Mouse (Mus musculus) embryo, embryonic 10.5 days (tissue): ENCODE data around the gene Lcmt2.
"Not testable (repeated sequence)": the region's sequence is repeated elsewhere in the genome, so short reads cannot be mapped to it uniquely, and the experiment has no call there.

ENCODE experiments used
- DNase-seq: peaks from one replicate; pipeline ENCODE4 v3.0.0-alpha.2; 2015; ENCODE audit warnings: low spot score

Gene Lcmt2

DNA sequence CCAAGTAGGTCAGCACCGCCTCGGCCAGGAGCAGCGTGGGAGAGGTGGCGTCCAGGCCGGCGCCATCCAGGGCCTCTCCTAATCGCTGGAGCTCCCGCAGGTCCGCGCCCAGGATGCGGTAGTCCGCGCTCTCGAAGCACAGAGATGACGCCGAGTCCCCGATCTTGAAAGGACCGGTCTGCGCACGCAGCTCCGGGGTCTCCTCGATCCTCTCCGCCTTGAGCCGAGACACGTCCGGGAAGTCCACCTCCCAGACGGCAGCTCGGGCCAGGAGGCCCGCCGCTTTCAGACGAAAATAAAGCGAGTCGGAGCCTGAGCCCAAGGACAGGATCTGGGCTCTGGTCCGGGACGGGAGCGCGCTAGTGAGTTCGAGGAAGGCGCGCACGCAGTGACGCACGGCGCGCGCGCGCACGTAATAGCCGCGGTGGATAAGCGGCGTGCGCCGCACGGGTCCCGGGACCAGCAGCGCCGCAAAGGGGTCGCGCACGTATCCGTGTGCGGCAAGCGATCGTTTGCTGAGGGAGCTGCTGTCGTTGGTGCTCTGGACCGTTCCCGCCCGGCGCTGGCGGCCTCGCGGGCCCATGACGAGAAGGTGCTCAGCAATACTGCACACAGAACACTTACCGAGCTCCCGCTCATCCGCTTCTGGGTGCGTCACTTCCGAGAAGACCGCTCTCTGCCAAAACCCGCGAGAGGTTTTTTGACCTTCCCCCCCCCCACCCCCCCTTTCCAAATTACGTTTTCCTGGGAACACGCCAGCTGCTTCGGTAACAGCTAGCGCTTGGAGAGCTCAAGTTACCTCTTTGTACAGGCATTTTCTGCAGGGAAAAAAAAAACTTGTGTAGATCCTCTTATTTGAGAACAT lies at the start of gene Lcmt2, which contains the start of gene Adal:
Gene Lcmt2, minus strand, starts transcription at position 636 of the 865 bp plus-strand sequence.
Gene Adal, plus strand, starts transcription at position 411 of the 865 bp plus-strand sequence.
- peak; percentile 94 for DNase-seq

DNA sequence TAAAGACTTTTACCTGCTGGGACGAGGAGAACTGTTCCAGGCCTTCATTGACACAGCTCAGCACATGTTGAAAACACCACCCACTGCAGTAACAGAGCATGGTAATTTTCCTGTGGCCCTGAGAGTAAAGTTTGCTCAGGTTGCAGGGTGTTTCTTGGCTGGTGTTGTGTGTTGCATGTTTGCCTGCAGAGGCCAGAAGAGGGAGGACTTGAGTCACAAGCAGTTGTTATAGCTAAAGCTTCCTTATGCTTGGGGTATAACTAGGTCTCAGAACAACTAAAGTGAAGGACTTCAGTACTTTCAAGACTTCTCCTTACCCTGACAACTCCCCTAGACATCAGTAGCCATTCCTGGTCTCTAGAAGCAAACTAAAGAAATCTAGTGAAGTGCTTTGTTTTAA lies 48.1 kb upstream of the Lcmt2 start:
- DNase-seq: no peak

DNA sequence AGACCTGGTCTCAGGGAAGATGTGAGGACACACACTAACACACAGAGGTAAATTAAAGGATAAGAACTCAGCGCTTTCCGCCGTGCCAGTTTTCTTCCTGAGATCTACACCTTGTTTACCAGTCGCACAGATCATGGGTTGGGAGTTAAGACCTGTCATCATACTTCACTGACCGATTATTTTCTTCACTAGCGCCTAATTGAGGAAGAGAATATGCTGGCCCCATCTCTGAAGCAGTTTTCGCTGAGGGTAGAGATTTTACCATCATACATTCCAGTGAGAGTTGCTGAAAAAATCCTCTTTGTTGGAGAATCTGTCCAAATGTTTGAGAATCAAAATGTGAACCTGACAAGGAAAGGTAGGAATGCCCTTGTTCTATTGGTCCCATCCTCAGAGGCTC lies 43.7 kb upstream of the Lcmt2 start:
- DNase-seq: no peak

DNA sequence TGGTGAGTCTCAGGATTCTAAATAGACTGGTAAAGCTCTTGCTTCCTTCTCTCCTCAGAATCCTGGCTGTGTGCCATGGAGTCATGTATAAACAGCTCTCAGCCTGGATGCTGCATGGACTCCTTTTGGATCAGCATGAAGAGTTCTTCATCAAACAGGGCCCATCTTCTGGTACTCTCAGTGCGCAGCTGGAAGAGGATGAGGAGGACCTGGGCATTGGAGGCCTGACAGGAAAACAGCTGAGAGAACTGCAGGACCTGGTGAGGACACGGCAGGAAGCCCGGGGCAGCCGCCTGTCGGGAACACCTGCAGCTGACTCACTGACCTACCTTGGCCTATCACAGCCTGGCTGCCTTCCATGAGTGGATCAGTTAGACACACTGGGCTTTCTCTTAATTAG lies 43.0 kb upstream of the Lcmt2 start:
- no peak for DNase-seq

DNA sequence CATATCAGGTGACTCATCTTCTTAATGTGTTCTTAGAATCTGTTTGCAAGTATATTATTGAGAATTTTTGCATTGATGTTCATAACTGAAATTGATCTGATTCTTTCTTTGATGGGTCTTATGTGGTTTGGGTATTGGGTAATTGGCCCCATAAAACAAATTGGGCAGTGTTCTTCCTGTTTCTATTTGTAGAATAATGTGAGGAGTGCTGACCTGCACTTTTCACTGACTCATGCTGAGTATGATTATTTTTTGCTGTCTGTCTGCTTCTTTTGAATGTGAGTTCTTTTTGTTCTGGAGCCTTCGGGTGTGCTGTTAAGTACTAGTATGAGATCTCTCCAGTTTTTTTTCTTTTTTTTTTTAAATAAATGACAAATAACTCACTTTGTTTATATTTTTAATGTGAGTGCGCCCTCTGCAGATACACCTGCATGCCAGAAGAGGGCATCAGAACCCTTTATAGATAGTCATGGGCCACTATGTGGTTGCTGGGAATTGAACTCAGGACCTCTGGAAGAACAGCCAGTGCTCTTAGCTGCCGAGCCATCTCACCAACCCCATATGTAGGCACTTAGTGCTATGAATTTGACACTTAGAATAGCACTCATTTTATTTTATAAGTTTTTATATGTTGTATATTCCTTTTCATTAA lies 38.5 kb upstream of the Lcmt2 start:
- DNase-seq: no peak

DNA sequence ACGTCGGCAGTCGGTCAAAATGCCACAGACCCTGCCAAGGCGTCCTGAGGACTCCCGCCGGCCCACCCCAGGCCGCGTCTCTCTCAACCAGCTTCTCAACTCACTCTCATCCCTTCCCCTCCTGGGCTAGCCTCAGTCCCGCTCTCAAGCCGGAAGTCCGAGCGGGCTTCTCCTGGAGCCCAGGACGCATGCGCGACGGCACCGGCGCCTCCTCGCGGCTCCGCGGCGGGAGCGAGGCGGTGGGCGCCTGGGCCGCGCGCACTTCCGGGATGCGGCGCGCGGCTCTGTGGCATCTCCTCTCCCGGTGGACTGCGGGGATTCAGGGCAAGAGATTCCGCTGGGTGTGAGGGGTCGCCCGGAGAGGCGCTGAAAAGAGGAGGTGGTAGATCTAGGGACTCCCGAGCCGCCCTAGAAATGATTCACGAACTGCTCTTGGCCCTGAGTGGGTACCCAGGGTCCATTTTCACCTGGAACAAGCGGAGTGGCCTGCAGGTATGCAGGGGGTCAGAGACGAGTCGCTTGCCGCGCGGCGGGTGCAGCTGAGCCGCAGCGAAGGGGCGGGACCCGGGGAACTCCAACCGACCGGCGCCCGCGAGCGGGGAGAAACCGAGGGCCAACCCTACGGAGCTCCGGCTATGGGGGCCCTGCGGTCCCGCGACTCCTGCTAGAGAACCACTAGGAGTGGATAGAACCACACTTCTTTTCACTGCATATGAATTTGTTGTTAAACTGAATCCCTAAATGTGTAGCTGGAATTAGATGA lies 30.7 kb upstream of the Lcmt2 start, which contains the start of gene Zscan29:
Gene Zscan29, minus strand, starts transcription at position 146 of the 763 bp plus-strand sequence.
- peak; percentile 95 for DNase-seq

DNA sequence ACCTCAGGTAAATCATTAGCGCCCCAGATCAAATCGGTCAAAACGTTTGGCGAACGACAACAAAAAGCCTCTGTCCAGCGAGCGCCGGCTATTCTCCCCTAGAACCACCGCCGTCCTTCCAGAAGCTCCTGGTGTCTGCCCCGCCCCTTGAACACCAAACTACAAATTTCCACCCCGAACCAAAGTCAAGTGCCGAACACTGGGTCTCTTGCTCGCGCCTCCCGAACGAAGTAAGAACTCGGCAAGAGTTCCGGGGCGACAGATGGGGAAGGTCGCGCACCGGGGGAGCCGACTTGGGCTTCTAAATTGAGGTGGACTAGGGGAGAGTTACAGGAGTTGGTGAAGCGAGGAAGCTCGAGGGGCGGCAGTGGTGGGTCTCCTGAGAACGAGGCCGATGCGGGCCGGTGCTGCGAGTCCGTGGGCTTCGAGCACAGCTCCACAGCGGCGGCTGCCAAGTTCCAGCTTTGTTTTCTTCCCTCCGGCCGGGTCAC lies 30.1 kb upstream of the Lcmt2 start, which contains the start of gene Tubgcp4:
Gene Tubgcp4, plus strand, starts transcription at position 174 of the 491 bp plus-strand sequence.
- peak; percentile 66 for DNase-seq

DNA sequence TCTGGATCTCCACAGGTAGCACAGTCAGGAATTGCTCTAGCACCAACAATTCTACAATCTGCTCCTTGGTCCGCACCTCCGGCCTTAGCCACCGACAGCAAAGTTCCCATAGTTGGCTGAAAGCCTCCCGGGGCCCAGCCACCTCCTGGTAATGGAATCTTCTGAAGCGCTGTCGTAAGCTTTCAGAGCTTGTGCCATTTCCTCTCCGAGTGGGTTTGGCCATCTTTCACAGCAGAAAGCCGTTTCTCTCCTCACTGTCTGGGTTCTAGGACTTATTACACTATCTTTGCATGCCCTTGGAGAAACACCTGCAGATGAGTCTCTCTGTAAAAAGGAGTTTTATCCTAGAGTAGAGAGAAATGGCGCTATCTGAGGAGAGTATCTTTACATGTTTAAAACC lies 29.4 kb upstream of the Lcmt2 start:
- DNase-seq: peak; percentile 40

DNA sequence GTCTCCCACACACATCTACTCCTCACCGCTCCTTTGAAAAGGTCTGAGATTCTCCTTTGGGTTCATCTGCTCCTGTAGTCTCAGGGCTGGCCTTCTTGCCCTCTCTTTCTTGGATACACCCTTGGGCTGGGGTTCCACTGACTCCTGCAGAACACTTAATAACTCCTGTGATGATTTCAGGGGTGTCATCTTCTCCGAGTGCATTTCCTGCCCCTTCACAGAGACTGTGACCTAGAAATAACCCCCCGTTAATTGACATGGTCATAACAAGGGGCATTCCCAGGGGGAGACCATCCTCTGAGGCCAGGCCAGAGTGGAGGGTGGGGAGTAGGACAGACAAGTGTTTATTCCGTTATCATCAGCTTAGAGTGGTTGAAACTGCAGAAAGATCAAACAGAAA lies 28.7 kb upstream of the Lcmt2 start:
- DNase-seq: no peak

DNA sequence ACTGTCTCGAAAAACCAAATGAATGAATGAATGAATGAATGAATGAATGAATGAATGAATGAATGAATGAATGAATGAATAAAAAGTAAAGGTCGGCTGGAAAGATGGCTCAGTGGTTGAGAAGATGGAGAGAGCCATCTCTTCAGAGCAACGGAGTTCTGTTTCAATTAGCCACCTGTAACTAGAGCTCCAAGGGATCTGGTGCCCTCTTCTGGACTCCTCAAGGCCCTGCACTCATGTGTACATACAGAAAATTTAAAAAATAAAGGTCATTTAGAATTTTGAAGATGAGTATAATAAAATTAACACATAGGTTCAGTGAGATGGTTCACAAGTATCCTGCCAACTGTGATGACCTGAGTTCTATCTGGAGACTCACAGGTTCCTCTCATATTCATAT lies 12.6 kb upstream of the Lcmt2 start:
- peak; percentile 21 for DNase-seq

DNA sequence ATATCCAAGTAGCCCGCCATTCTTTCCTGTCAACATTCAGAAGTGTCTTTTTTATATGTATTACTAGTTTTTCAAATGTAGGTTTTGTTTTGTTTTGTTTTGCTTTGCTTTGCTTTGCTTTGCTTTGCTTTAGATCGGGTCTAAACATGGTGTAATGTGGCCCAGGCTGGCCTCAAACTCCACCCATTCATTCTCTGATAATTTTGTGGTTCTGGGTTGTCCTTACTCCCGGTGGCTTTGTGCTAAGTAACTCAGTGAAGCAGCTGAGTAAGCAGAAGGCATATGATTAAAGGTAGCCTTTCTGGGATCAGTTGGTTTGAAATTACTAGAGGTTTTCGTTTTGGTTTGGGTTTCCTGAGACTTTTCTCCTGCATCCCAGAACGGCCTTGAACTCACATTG lies 9.2 kb upstream of the Lcmt2 start:
- no peak for DNase-seq

DNA sequence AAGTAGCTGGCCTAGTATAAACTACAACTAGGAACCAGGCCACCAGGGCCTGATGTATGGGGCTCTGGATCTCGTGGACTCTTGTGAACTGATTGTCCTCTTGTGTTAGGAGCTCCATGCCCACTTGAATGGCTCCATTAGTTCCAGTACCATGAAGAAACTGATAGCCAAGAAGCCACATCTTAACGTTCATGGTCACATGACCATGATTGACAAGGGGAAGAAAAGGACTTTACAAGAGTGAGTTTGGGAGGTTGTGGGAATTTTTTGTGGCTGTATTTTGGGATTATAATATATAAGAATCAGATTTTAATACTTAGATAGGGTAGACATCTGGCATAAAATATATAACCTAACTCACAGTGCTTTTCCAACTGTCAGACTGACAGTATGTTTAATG lies 2.0 kb upstream of the Lcmt2 start:
- DNase-seq: no peak

DNA sequence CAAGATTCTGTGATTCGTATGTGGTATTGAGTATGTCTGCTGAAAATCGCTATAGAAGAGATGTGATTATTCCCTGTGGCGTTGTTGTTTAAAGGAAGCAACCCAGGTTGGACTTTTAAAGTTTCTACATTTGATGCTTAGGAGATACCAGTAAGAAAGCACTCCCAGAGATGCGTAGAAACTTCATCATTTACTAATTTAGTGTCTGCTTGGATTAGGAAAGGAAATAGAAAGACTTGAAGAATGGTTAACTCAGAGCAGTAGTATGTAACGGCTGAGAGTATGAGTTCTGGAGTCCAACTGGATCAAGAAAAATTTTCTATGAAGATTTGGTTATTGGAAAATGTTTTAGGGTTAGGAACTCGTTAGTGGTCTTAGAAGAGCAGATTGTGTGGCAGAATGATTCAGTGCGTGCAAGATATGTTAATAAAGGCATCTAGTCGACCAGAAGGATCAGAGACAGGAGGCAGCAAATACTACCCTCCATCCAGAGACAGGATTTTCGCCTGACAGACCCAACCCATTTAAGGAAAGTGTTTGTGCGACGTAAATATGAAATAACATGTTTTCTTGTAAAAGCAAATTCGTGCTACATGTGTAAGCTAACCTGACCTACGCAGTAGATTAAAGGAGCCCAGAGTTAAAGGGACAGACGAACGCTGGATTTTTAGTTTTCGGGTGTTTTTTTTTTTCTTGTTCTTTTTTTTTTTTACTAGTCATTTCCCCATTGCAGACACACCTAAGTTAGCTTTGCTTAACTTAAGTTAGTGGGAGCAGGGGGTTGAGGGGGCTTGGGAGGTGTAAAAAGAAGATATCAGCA lies 973 bp upstream of the Lcmt2 start:
- no peak for DNase-seq

DNA sequence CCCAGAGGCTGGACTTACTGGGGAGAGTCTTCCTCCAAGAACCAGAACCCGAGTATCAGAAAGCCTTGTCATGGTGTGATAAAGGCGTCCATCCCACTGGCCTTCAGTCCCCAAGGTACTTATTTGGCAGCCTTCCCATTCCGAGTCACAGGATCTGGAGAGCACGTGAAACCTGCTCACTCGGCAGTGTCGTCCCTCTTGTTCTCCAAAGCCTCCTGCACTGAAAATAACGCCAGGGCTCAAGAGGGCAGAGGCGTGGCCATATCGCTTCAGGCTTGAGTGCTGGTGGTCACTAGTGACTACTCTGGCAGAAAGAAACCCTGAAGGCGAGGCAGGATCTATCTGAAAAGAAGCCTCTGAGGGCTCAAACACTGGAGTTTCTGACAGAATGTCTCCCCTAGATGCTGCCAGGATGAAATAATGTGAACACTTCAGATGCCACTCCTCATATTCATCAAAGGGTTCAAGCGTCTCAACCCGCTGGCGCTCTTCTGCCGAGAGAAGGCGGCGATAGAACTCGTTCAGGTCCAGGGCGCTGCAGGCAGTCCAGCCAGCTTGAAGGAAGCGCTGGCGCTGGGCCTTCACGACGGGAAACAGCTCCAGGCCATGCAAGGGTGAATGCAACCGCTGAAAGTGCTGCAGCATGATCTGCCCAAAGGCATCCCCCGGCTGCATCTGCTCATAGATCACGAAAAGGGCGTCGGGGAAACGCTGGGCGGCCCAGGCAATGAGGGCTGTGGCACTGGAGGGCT lies 1.0 kb downstream of the Lcmt2 start:
- no peak for DNase-seq

DNA sequence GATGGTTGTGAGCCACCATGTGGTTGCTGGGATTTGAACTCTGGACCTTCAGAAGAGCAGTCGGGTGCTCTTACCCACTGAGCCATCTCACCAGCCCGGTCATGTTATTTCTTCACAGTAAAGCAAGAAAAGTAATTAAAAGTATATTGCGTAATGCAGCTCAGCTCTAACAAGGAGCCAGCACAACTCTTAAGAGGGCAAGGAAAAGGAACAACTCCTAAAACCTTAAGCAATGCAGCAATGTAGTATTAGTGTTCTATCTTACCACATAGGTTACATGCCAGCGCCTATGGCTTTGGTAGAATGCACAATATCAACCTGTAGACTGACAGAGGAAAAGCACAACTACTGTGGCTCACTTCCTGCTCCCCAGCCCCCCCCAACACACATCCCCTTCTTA lies 3.1 kb downstream of the Lcmt2 start:
- no peak for DNase-seq

DNA sequence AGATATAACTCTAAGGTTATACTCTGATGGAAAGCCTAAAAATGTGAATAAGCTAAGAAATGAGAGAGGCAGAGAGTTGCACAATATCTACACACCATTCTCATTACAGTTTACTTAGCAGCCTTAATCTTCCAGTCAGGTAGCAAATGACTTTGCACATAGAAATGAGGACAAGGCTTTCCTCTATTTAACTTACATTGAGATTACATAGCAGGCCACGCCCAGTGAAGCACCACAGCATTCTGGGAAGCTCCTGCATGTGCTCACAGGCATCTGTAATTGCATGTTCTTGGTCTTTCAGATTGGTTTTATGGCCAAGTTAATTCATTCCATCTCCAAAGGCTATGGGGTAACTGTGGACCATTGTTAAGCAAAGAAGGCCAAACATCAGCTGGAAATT lies 7.6 kb downstream of the Lcmt2 start:
- no peak for DNase-seq

DNA sequence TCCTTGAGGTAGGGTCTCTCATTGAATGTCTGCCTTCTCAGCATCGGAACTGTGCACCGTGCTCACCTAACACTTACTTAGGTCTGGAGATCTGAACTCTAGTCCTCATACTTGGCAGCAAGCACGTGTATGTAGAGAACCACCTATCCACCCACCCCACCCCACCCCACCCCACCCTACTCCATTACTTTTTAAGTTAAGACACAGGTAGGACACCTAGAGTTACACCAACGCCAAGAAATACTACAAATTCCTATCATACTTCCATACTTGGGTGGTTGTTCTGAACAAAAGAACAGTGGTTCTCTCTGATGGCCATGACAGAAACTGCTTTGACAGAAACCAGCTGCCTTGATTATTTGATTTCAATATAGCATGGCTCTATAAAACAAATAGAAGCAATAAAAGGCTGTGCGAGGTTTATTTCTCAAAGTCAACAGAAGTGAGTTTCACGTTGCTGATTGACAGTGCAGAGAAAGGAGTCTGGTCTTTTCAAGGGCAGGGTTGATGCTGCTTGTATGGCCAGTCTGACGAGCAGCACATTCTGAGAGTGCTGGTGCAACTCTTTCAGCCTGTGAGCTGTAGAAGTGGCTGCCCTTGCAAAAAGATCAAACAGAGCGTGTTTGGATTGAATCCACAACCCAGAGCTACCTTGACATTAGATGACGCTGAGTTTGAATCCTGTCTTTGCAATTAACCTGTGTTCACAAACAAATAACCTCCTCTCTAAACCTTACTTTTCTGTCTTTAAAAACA lies 11.4 kb downstream of the Lcmt2 start:
- DNase-seq: no peak

DNA sequence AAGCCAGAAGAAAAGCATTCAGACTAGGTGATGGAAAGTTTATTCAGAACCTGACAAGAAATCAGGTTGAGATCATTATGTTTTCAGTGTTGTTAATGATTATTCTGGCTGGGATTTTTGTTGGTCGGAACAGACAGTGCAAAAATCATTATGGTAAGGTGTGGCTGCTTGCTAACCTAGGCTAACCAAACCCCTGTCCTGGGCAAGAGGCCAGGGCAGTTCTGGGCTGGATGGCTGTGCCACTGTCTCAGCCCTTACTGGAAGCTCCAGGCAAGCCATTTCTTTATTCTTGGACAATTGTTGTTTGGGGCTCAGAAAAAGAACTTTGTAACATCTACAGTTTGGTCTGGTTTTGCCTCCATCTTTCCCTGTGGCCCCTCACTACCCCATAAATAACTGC lies 12.9 kb downstream of the Lcmt2 start:
- no peak for DNase-seq

DNA sequence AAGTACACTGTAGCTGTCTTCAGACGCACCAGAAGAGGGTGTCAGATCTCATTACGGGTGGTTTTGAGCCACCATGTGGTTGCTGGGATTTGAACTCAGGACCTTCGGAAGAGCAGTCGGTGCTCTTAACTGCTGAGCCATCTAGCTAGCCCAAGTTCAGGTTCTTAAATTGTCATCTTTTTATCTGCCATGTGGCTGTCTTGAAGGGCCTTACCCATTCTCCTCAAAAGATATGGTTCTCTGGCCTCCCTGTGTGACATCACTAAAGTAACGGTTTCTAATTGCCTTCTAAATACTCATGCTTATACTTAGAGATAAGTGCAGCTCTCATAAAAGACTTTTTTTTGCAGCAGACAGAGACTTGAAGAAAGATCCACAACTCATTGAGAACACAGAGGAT lies 14.2 kb downstream of the Lcmt2 start:
- not testable (repeated sequence) for DNase-seq

DNA sequence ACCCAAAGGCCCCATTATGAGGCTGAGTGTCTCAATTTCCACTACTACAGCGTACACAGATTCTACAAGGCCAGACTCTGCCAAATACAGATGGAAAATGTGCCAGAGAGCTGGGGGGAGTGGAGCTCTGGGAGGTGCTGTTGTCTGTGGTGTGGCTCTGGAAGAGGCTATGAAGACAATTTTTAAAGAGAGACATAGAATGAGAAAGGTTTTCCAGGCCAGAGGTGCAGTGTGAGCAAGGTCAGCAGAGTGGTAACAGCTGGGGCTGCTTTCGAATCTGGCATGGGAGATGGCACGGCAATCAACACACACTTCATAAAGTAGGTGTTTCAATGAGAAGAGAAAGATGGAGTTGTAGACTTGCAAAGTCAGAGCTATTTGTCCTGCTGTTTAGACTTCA lies 21.2 kb downstream of the Lcmt2 start:
- no peak for DNase-seq
